In the genomic region with DNA sequence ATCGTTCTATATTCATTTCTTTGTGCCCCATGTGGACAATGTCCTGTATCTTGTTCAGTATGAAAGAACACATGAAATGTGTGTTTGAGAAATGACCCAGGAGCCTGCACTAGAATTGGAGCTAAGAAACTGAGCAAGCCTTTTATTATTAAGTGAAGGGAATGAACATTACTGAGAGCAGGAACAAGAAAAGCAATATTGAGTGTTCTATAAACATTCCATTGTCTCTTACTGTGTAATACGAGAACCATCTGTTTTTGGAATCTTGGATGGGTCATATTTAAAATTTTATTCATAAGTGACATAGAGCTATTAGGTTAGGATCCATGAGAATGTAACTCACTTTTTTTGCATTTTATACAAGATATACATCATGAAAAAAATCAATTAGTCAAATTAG, we compare ENCODE assay signal across 19 mouse cellular contexts.
"Had no signal": no experiment of that assay in that cellular context is flagged by ENCODE, and none has a peak within 500 bp of the region (broad histone marks: within the 10 kb centered on the region; RNA-seq: fewer than 3 reads in every experiment).

No protein-coding gene starts in this region.

- H3K27ac ChIP-seq: liver, embryonic 12.5 days; liver, embryonic 14.5 days; midbrain, embryonic 10.5 days; midbrain, embryonic 12.5 days; neural tube, embryonic 13.5 days; neural tube, embryonic 15.5 days had no signal

- H3K9ac ChIP-seq: liver, embryonic 12.5 days; liver, embryonic 14.5 days; midbrain, embryonic 12.5 days; neural tube, embryonic 13.5 days; neural tube, embryonic 15.5 days had no signal

- H3K36me3 ChIP-seq: liver, embryonic 12.5 days; midbrain, embryonic 10.5 days; midbrain, embryonic 12.5 days; neural tube, embryonic 13.5 days; neural tube, embryonic 15.5 days had no signal

- DNase-seq: lung, adult 18-20 months; lung, postnatal 14 days; midbrain, embryonic 14.5 days; retina, postnatal 1 day; right cerebral cortex, adult 18-20 months; right cerebral cortex, postnatal 25 days; right cerebral cortex, postnatal 4 days; spleen, adult 18-20 months; thymus, adult 18-20 months; thymus, postnatal 14 days; thymus, postnatal 36 days had no signal

- ATAC-seq: liver, embryonic 12.5 days; midbrain, embryonic 16.5 days had no signal

- H3K9me3 ChIP-seq: liver, embryonic 12.5 days; midbrain, embryonic 10.5 days; midbrain, embryonic 12.5 days; neural tube, embryonic 13.5 days; neural tube, embryonic 15.5 days had no signal

- H3K4me1 ChIP-seq: midbrain, embryonic 10.5 days; midbrain, embryonic 12.5 days; neural tube, embryonic 15.5 days had no signal

- H3K27me3 ChIP-seq: liver, embryonic 12.5 days; midbrain, embryonic 12.5 days; neural tube, embryonic 13.5 days; neural tube, embryonic 15.5 days had no signal

- H3K4me3 ChIP-seq: liver, embryonic 12.5 days; midbrain, embryonic 10.5 days; midbrain, embryonic 12.5 days; myocyte; neural tube, embryonic 13.5 days; neural tube, embryonic 15.5 days had no signal

- H3K4me2 ChIP-seq: liver, embryonic 12.5 days; midbrain, embryonic 12.5 days; neural tube, embryonic 13.5 days; neural tube, embryonic 15.5 days had no signal
